Mouse (Mus musculus): ENCODE results near the gene Gimap7. TPM values are rescaled to one million over a fixed set of nuclear protein-coding genes. Genes with fewer than 3 reads are reported as not detected.

Gene Gimap7
- polyA plus RNA-seq, 1 experiment from 2014 or later = not detected

GRCm38 (mm10) chr6:48772030-48772429, 53.6 kb downstream of the Gimap7 start:
- Histone ChIP-seq H3K36me3 (no peaks in the 10 kb centered on the region), H3K27me3 (no peaks in the 10 kb centered on the region), H3K4me3 (replicated peaks) (no peak overlapping the region), H3K4me2 (no peak overlapping the region), H3K9me3 (no peaks in the 10 kb centered on the region), H3K9ac (replicated peaks) (no peak overlapping the region), H3K4me1 (replicated peaks) (0 out of 2 replicates have a peak, but pooled peaks cover 2% of the 10 kb centered on the region), H3K27ac (no peak overlapping the region)
- 10% methylated on average over 8 of the region's 8 CpGs for WGBS
- no peak; the same call in 1 of the 2 replicates for ATAC-seq (ENCODE audit: insufficient number of reproducible peaks, insufficient read depth, low FRiP score, low TSS enrichment, low read depth)

Other genes with a start within 250 kb of the Gimap7 start
- 5.5 and 6.9 TPM in 2 replicates for gene Atp6v0e2, start 181.0 kb upstream of the Gimap7 start, polyA plus RNA-seq (2016; fragmentation: Nextera tagmentation; extraction: Ambion mirVana)
- 9.0 and 11.4 TPM in 2 replicates for gene Lrrc61, start 163.8 kb upstream of the Gimap7 start, polyA plus RNA-seq (2016; fragmentation: Nextera tagmentation; extraction: Ambion mirVana)
- gene Rarres2, start 145.8 kb upstream of the Gimap7 start, polyA plus RNA-seq (2016; fragmentation: Nextera tagmentation; extraction: Ambion mirVana) = 4.9 and 6.9 TPM in 2 replicates
- gene Gm45021, start 129.0 kb upstream of the Gimap7 start, polyA plus RNA-seq (2016; fragmentation: Nextera tagmentation; extraction: Ambion mirVana) = not detected in 2 replicates
- 43.2 and 46.4 TPM in 2 replicates for gene Repin1, start 124.7 kb upstream of the Gimap7 start, polyA plus RNA-seq (2016; fragmentation: Nextera tagmentation; extraction: Ambion mirVana)
- gene Gm44965, start 124.7 kb upstream of the Gimap7 start, polyA plus RNA-seq (2016; fragmentation: Nextera tagmentation; extraction: Ambion mirVana) = 0.72 TPM in 1 of 2 replicates, not detected in the other
- 9.7 and 10.5 TPM in 2 replicates for gene Zfp775, start 116.6 kb upstream of the Gimap7 start, polyA plus RNA-seq (2016; fragmentation: Nextera tagmentation; extraction: Ambion mirVana)
- 0.79 and 1.3 TPM in 2 replicates for gene AI854703, start 91.9 kb upstream of the Gimap7 start, polyA plus RNA-seq (2016; fragmentation: Nextera tagmentation; extraction: Ambion mirVana)
- 0.66 and 0.74 TPM in 2 replicates for gene Gimap8, start 71.4 kb upstream of the Gimap7 start, polyA plus RNA-seq (2016; fragmentation: Nextera tagmentation; extraction: Ambion mirVana)
- 5.8 and 5.9 TPM in 2 replicates for gene Gimap9, start 42.5 kb upstream of the Gimap7 start, polyA plus RNA-seq (2016; fragmentation: Nextera tagmentation; extraction: Ambion mirVana)
- gene Gimap4, start 34.1 kb upstream of the Gimap7 start, polyA plus RNA-seq (2016; fragmentation: Nextera tagmentation; extraction: Ambion mirVana) = 10.0 and 10.5 TPM in 2 replicates
- 12.9 and 14.1 TPM in 2 replicates for gene Gimap6, start 10.4 kb upstream of the Gimap7 start, polyA plus RNA-seq (2016; fragmentation: Nextera tagmentation; extraction: Ambion mirVana)
- gene Gm28053, start within 50 bp of the Gimap7 start, polyA plus RNA-seq (2016; fragmentation: Nextera tagmentation; extraction: Ambion mirVana) = 1.6 and 2.5 TPM in 2 replicates
- gene Gimap1, start 20.4 kb downstream of the Gimap7 start, polyA plus RNA-seq (2016; fragmentation: Nextera tagmentation; extraction: Ambion mirVana) = 7.6 and 7.9 TPM in 2 replicates
- gene Gimap5, start 27.6 kb downstream of the Gimap7 start, polyA plus RNA-seq (2016; fragmentation: Nextera tagmentation; extraction: Ambion mirVana) = 1.4 and 1.6 TPM in 2 replicates
- not detected in 2 replicates for gene Gimap3, start 52.2 kb downstream of the Gimap7 start, polyA plus RNA-seq (2016; fragmentation: Nextera tagmentation; extraction: Ambion mirVana)
- gene Tmem176a, start 122.3 kb downstream of the Gimap7 start, polyA plus RNA-seq (2016; fragmentation: Nextera tagmentation; extraction: Ambion mirVana) = 37.4 and 38.9 TPM in 2 replicates
- gene Tmem176b, start 122.9 kb downstream of the Gimap7 start, polyA plus RNA-seq (2016; fragmentation: Nextera tagmentation; extraction: Ambion mirVana) = 120 and 128 TPM in 2 replicates
- gene Aoc1, start 154.3 kb downstream of the Gimap7 start, polyA plus RNA-seq (2016; fragmentation: Nextera tagmentation; extraction: Ambion mirVana) = not detected in 2 replicates
- not detected in 2 replicates for gene 1600015I10Rik, start 211.3 kb downstream of the Gimap7 start, polyA plus RNA-seq (2016; fragmentation: Nextera tagmentation; extraction: Ambion mirVana)